Mouse (Mus musculus) midbrain, embryonic 14.5 days (tissue): Measurements from ENCODE around the gene Adamtsl3. TPM values are rescaled to one million over a fixed set of nuclear protein-coding genes. Genes with fewer than 3 reads are reported as not detected.

Experiments
- ATAC-seq: fragments of 200-750 bp; cut with Nextera tagmentation; 2 replicates; pipeline ENCODE4 v1.8.0; 2017; ENCODE audit warnings: moderate number of reproducible peaks, moderate library complexity; ENCODE audit not compliant: low FRiP score, low TSS enrichment
- DNase-seq: peaks from one replicate; pipeline ENCODE4 v3.0.0-alpha.2; 2015
- H3K27ac ChIP-seq: fragments of 300-500 bp; sonication (generic); replicated peaks from 2 replicates; pipeline ENCODE4 v1.5.1; 2014; ENCODE audit warnings: mild to moderate bottlenecking, low read depth, low read length, moderate library complexity
- H3K27me3 ChIP-seq: fragments of 300-500 bp; sonication (generic); 2 replicates; pipeline ENCODE4 v1.6.1; 2014; ENCODE audit warnings: low read length, control low read depth, mixed read lengths; ENCODE audit not compliant: control insufficient read depth, insufficient read depth
- H3K36me3 ChIP-seq: fragments of 300-500 bp; sonication (generic); 2 replicates; pipeline ENCODE4 v1.6.1; 2014; ENCODE audit warnings: low read length, control low read depth; ENCODE audit not compliant: control insufficient read depth, insufficient read depth
- H3K4me1 ChIP-seq: fragments of 300-500 bp; sonication (generic); 2 replicates; pipeline ENCODE4 v1.6.1; 2014; ENCODE audit warnings: mild to moderate bottlenecking, antibody characterized with exemption, low read length, control low read depth; ENCODE audit not compliant: control insufficient read depth, insufficient read depth
- H3K4me2 ChIP-seq: fragments of 300-500 bp; sonication (generic); 2 replicates; pipeline ENCODE4 v1.6.1; 2014; ENCODE audit warnings: mild to moderate bottlenecking, low read length, moderate library complexity
- H3K4me3 ChIP-seq: fragments of 300-500 bp; sonication (generic); replicated peaks from 2 replicates; pipeline ENCODE4 v1.5.1; 2014; ENCODE audit warnings: low read depth, low read length
- H3K9ac ChIP-seq: fragments of 300-500 bp; sonication (generic); replicated peaks from 2 replicates; pipeline ENCODE4 v1.6.1; 2014; ENCODE audit warnings: mild to moderate bottlenecking, low read length, moderate library complexity
- H3K9me3 ChIP-seq: fragments of 300-500 bp; sonication (generic); 2 replicates; pipeline ENCODE4 v1.6.1; 2016; ENCODE audit warnings: low read length, control low read depth, mixed read lengths; ENCODE audit not compliant: control insufficient read depth
- WGBS: fragments of 180-500 bp; shearing (Covaris S2); extraction: QIAGEN DNeasy Blood & Tissue Kit; methylation state at CpG from one replicate; pipeline ENCODE4 v1.1.7; 2014; 5-methylcytosine and 5-hydroxymethylcytosine counted together
- polyA plus RNA-seq: library from polyadenylated mRNA; unstranded; fragments of >200 nt; fragmentation: Nextera tagmentation; extraction: Ambion mirVana; gene quantifications from 2 replicates; pipeline ENCODE4 v1.2.1, GENCODE M21; 2014

Gene Adamtsl3
- polyA plus RNA-seq, 1 experiment from 2014 or later, result 0.33 TPM

DNA sequence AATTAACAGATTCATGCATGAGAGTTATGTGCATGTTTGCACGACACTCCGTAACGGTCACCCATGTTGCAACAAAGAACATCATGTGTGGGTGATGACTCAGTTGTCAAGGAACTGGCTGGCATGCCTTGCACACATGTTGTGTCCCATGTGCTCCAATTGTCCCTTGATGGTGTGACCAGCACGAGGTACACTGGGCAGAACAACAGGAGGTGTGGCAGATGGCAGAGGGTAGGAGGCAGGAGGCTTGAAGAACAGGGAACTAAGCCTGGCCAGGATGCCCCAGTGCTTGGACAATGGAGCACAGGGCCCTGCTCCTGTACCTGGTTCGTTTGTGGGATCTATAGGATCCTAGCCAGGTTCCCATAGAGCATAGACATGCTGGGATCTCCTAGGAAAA, 31.0 kb downstream of the Adamtsl3 start:
- Histone ChIP-seq H3K36me3 (no peaks in the 10 kb centered on the region), H3K27ac (no peak overlapping the region), H3K4me1 (no peaks in the 10 kb centered on the region), H3K27me3 (no peaks in the 10 kb centered on the region), H3K9ac (no peak overlapping the region), H3K4me3 (no peak overlapping the region), H3K9me3 (no peaks in the 10 kb centered on the region), H3K4me2 (no peak overlapping the region)
- DNase-seq, result no peak
- ATAC-seq, result no peak
- 82% methylated on average over 5 of the region's 5 CpGs for whole genome bisulfite sequencing

DNA sequence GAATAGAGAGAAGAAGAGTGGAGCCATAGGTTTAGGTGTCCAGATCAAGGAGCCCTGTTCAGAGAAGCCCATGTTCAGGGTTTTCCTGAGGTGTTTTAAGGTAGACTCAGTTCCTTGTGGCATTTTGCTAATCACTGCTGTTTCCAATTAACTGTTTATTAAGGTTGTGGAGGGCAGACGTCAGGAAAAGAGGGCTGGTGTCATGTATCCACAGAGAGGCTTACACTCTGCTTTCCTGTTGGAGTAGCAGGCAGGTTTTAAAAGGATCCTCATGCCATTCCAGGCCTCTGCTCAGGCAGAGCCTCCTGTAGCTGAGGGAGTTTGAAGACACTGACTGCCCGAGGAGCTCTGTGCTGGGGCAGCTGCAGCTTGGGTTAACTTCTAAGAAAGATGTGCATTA, 32.6 kb downstream of the Adamtsl3 start:
- Histone ChIP-seq H3K27me3 (no peaks in the 10 kb centered on the region), H3K36me3 (no peaks in the 10 kb centered on the region), H3K9me3 (no peaks in the 10 kb centered on the region), H3K4me2 (no peak overlapping the region), H3K4me3 (no peak overlapping the region), H3K9ac (no peak overlapping the region), H3K4me1 (no peaks in the 10 kb centered on the region), H3K27ac (no peak overlapping the region)
- WGBS, result 60% methylated on average over 2 of the region's 2 CpGs
- no peak for DNase-seq
- no peak for ATAC-seq

- H3K9ac ChIP-seq, result no peak overlapping the region
- no peak for DNase-seq
- H3K27me3 ChIP-seq, result no peaks in the 10 kb centered on the region
- H3K4me1 ChIP-seq, result no peaks in the 10 kb centered on the region
- no peak for ATAC-seq
- no peaks in the 10 kb centered on the region for H3K9me3 ChIP-seq
- no peaks in the 10 kb centered on the region for H3K36me3 ChIP-seq
- WGBS, result 91% methylated on average over 8 of the region's 8 CpGs
- H3K4me2 ChIP-seq, result no peak overlapping the region
- no peak overlapping the region for H3K27ac ChIP-seq
- no peak overlapping the region for H3K4me3 ChIP-seq
These were observed 34.6 kb downstream of the Adamtsl3 start for GRCm38 (mm10) chr7:82370132-82370531.

- H3K4me1 ChIP-seq, result no peaks in the 10 kb centered on the region
- H3K27ac ChIP-seq, result no peak overlapping the region
- H3K4me3 ChIP-seq, result no peak overlapping the region
- H3K9me3 ChIP-seq, result no peaks in the 10 kb centered on the region
- no peak overlapping the region for H3K9ac ChIP-seq
- no peak overlapping the region for H3K4me2 ChIP-seq
- WGBS, result 71% methylated on average over 3 of the region's 3 CpGs
- no peaks in the 10 kb centered on the region for H3K27me3 ChIP-seq
- DNase-seq (no peak), ATAC-seq (no peak)
- no peaks in the 10 kb centered on the region for H3K36me3 ChIP-seq
These were observed 35.9 kb downstream of the Adamtsl3 start for GRCm38 (mm10) chr7:82371411-82371810.

GRCm38 (mm10) chr7:82378311-82378710, 42.8 kb downstream of the Adamtsl3 start:
- no peaks in the 10 kb centered on the region for H3K9me3 ChIP-seq
- no peak overlapping the region for H3K27ac ChIP-seq
- no peak overlapping the region for H3K4me2 ChIP-seq
- H3K36me3 ChIP-seq, result no peaks in the 10 kb centered on the region
- H3K4me3 ChIP-seq, result no peak overlapping the region
- H3K9ac ChIP-seq, result no peak overlapping the region
- no peaks in the 10 kb centered on the region for H3K27me3 ChIP-seq
- H3K4me1 ChIP-seq, result no peaks in the 10 kb centered on the region
- DNase-seq (no peak), ATAC-seq (no peak)
- 82% methylated on average over 1 of the region's 1 CpGs for WGBS

DNA sequence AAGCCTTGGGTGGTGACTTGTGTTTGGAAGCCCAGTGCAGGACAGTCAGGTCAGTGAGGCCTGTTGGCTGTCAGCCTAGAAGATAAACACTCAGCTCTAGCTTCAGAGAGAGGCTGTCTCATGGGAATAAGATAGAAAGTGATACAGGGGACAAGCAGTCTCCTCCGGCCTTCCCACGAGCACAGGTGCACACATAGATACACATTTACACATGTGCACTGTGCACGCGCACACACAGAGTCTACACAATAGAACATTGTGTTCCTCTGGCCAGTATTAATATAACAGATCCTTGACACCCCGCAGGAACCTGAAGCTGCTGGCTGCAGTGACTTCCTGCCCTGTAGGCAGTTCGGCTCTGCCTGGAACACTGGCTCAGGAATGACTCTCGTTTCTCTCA, 44.3 kb downstream of the Adamtsl3 start:
- Histone ChIP-seq H3K27ac (no peak overlapping the region), H3K9me3 (no peaks in the 10 kb centered on the region), H3K4me3 (no peak overlapping the region), H3K4me2 (no peak overlapping the region), H3K36me3 (no peaks in the 10 kb centered on the region), H3K4me1 (no peaks in the 10 kb centered on the region), H3K27me3 (no peaks in the 10 kb centered on the region), H3K9ac (no peak overlapping the region)
- 93% methylated on average over 7 of the region's 7 CpGs for WGBS
- ATAC-seq, result no peak
- no peak for DNase-seq

GRCm38 (mm10) chr7:82382843-82383535, 47.5 kb downstream of the Adamtsl3 start:
- no peak for DNase-seq
- 80% methylated on average over 4 of the region's 4 CpGs for WGBS
- H3K4me1 ChIP-seq, result no peaks in the 10 kb centered on the region
- no peaks in the 10 kb centered on the region for H3K27me3 ChIP-seq
- no peak overlapping the region for H3K27ac ChIP-seq
- H3K9ac ChIP-seq, result no peak overlapping the region
- H3K4me3 ChIP-seq, result no peak overlapping the region
- no peak overlapping the region for H3K4me2 ChIP-seq
- ATAC-seq, result no peak
- no peaks in the 10 kb centered on the region for H3K36me3 ChIP-seq
- no peaks in the 10 kb centered on the region for H3K9me3 ChIP-seq

- 87% methylated on average over 3 of the region's 3 CpGs for WGBS
- H3K9me3 ChIP-seq, result no peaks in the 10 kb centered on the region
- no peak overlapping the region for H3K4me3 ChIP-seq
- H3K36me3 ChIP-seq, result no peaks in the 10 kb centered on the region
- no peak for ATAC-seq
- H3K4me1 ChIP-seq, result no peaks in the 10 kb centered on the region
- no peak for DNase-seq
- H3K9ac ChIP-seq, result no peak overlapping the region
- H3K4me2 ChIP-seq, result no peak overlapping the region
- no peak overlapping the region for H3K27ac ChIP-seq
- H3K27me3 ChIP-seq, result no peaks in the 10 kb centered on the region
These were observed 48.0 kb downstream of the Adamtsl3 start for GRCm38 (mm10) chr7:82383536-82383848.

DNA sequence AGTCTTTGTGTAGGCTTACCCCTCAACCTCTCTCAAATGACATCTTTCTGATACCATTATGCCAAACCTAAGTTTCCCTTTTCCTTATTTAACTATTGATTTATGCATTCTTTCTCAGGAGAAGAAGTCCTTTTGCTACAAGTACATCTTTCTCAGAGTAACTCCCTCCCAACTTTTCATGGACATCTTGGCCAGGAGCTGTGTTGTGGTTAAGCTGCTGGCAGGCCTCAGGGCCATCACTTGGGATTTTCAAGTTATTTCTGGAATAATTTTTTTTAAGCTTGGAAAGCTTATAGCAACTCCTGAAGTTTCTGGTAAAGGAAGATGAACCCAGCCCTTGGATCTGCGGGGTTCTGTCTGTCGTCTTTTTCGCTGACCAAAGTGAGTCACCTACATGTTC, 51.6 kb downstream of the Adamtsl3 start:
- H3K9ac ChIP-seq, result no peak overlapping the region
- WGBS, result 90% methylated on average over 3 of the region's 3 CpGs
- ATAC-seq (no peak), DNase-seq (no peak)
- H3K4me1 ChIP-seq, result no peaks in the 10 kb centered on the region
- H3K27ac ChIP-seq, result no peak overlapping the region
- H3K27me3 ChIP-seq, result no peaks in the 10 kb centered on the region
- no peak overlapping the region for H3K4me3 ChIP-seq
- no peaks in the 10 kb centered on the region for H3K9me3 ChIP-seq
- H3K4me2 ChIP-seq, result no peak overlapping the region
- H3K36me3 ChIP-seq, result no peaks in the 10 kb centered on the region
